Mouse (Mus musculus) heart, adult 2 months (tissue): ENCODE results near the gene Clybl.

ENCODE experiments used
- CTCF ChIP-seq: fragments of 200-600 bp; IDR thresholded peaks from 2 replicates; pipeline ENCODE4 v1.8.1; 2022; ENCODE audit warnings: antibody characterized with exemption, mild to moderate bottlenecking, moderate library complexity
- EP300 ChIP-seq: fragments of 200-500 bp; IDR thresholded peaks from 2 replicates; pipeline ENCODE4 v1.6.1; 2011; ENCODE audit warnings: low read depth, low read length, control low read depth; ENCODE audit not compliant: insufficient read depth

DNA sequence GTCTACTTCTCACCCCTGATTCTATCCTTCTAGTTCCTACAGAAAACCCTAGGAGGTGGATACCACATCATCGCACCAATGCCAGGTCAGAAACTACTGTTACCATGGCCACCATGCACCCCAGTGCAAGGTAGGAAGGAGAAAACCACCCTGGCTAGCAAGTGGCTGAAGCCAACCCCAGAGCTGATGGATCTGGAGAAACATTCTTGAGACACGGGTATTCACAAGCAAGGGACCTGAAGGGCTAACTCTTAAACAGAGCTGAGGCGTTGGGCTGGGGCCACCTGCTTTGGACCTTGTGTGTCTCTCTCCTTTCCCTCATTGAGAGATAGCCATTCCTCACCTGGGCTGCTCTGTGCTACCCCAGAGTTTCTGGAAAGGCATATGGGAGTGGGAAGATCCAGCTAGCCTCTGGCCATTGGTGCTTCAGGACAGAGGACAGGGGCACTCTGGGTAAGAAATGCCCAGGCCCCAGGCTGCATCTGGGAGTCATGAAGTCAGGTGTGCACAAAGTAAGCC, 222.0 kb downstream of the Clybl start:
- TF ChIP-seq CTCF (no peak), EP300 (no peak)
